In genomic region chr2:69121681-69122080, GRCm38 (mm10) we compare ENCODE assay signal across 22 mouse cellular contexts.
"Had no signal": no experiment of that assay in that cellular context is flagged by ENCODE, and none has a peak within 500 bp of the region (broad histone marks: within the 10 kb centered on the region; RNA-seq: fewer than 3 reads in every experiment).

No protein-coding gene starts in this region.

- DNase-seq: gastrocnemius, adult 2 months; gastrocnemius, postnatal 10 days; gastrocnemius, postnatal 25 days; heart, postnatal 10 days; heart, postnatal 4 days; kidney, adult 18-20 months; kidney, adult 8-10 months; kidney, postnatal 10 days; kidney, postnatal 25 days; kidney, postnatal 4 days; layer of hippocampus, postnatal 36 days had no signal

- H3K4me3 ChIP-seq: gastrocnemius, adult 2 months; heart, embryonic 10.5 days; heart, embryonic 12.5 days; hindbrain, embryonic 10.5 days; hindbrain, embryonic 12.5 days; intestine, embryonic 15.5 days; layer of hippocampus, adult 2 months; limb, embryonic 13.5 days; limb, embryonic 15.5 days; liver, embryonic 12.5 days had no signal

- H3K4me1 ChIP-seq: intestine, embryonic 15.5 days; limb, embryonic 13.5 days; limb, embryonic 15.5 days; liver, embryonic 12.5 days had no signal

- H3K27ac ChIP-seq: gastrocnemius, adult 2 months; heart, embryonic 10.5 days; hindbrain, embryonic 10.5 days; hindbrain, embryonic 12.5 days; hindbrain, embryonic 14.5 days; intestine, embryonic 15.5 days; layer of hippocampus, adult 2 months; limb, embryonic 13.5 days; limb, embryonic 15.5 days; liver, embryonic 12.5 days; liver, embryonic 14.5 days had no signal
